Mouse (Mus musculus): ENCODE data around the gene Asic1. TPM values are rescaled to one million over a fixed set of nuclear protein-coding genes. Genes with fewer than 3 reads are reported as not detected.

Asic1 gene
- polyA plus RNA-seq, 1 experiment: 2.0 TPM

GRCm38 (mm10) chr15:99638124-99638485, 32.1 kb upstream of the Asic1 start:
- H3K4me3 ChIP-seq: no peak overlapping the region
- H3K4me2 ChIP-seq (ENCODE audit: low read depth): no peak overlapping the region
- H3K27me3 ChIP-seq (ENCODE audit: control insufficient read depth, insufficient read depth, insufficient read length): no peaks in the 10 kb centered on the region
- H3K36me3 ChIP-seq (ENCODE audit: control insufficient read depth, insufficient read depth): peaks cover 65% of the 10 kb centered on the region
- no peak for TF ChIP-seq POLR2A (IDR thresholded peaks at IDR 0.05; ENCODE audit: insufficient read length, low read depth)
- no peak for TF ChIP-seq USF1 (IDR thresholded peaks at IDR 0.05; ENCODE audit: low read depth)
- TF ChIP-seq MAX (IDR thresholded peaks at IDR 0.05; ENCODE audit: low read depth): no peak
- no peak for TF ChIP-seq E2F4 (IDR thresholded peaks at IDR 0.05; ENCODE audit: insufficient read depth)
- H3K79me2 ChIP-seq (ENCODE audit: control insufficient read depth, insufficient read depth): peaks cover 35% of the 10 kb centered on the region
- no peak overlapping the region for H3ac ChIP-seq (ENCODE audit: control insufficient read depth, insufficient read length)

- no peaks in the 10 kb centered on the region for H3K27me3 ChIP-seq (ENCODE audit: control insufficient read depth, insufficient read depth, insufficient read length)
- no peak overlapping the region for H3ac ChIP-seq (ENCODE audit: control insufficient read depth, insufficient read length)
- no peak overlapping the region for H3K4me3 ChIP-seq
- no peak overlapping the region for H3K4me2 ChIP-seq (ENCODE audit: low read depth)
- H3K36me3 ChIP-seq (ENCODE audit: control insufficient read depth, insufficient read depth): peaks cover 32% of the 10 kb centered on the region
- H3K79me2 ChIP-seq (ENCODE audit: control insufficient read depth, insufficient read depth): peaks cover 80% of the 10 kb centered on the region
- TF ChIP-seq POLR2A (IDR thresholded peaks at IDR 0.05; ENCODE audit: insufficient read length, low read depth) (no peak), POLR2AphosphoS2 (IDR thresholded peaks at IDR 0.05; ENCODE audit: insufficient read length, low read depth) (no peak), MYOG (IDR thresholded peaks at IDR 0.05; ENCODE audit: control insufficient read depth in 1 of 3, insufficient read depth in 1 of 3, insufficient read length in 2 of 3, low read depth in 2 of 3) (no peak), REST (IDR thresholded peaks at IDR 0.05; ENCODE audit: insufficient read depth, insufficient read length) (no peak), SRF (IDR thresholded peaks at IDR 0.05; ENCODE audit: control insufficient read depth, insufficient read length, low read depth) (no peak), TCF3 (IDR thresholded peaks at IDR 0.05; ENCODE audit: insufficient read length, low read depth) (no peak), USF1 (IDR thresholded peaks at IDR 0.05; ENCODE audit: low read depth) (no peak), E2F4 (IDR thresholded peaks at IDR 0.05; ENCODE audit: insufficient read depth) (no peak), MAX (IDR thresholded peaks at IDR 0.05; ENCODE audit: low read depth) (no peak), TCF12 (IDR thresholded peaks at IDR 0.05; ENCODE audit: insufficient read depth, poor library complexity, severe bottlenecking) (no peak), CEBPB (IDR thresholded peaks at IDR 0.05; ENCODE audit: insufficient read depth, poor library complexity, severe bottlenecking) (no peak), MYOD1 (IDR thresholded peaks at IDR 0.05; ENCODE audit: control insufficient read depth in 1 of 3, insufficient read length in 2 of 3, low read depth in 2 of 3) (no peak)
Measured at GRCm38 (mm10) chr15:99642622-99643021, 27.5 kb upstream of the Asic1 start.

GRCm38 (mm10) chr15:99643832-99644231, 26.3 kb upstream of the Asic1 start:
- Histone ChIP-seq H3K4me3 (no peak overlapping the region), H3K4me2 (ENCODE audit: low read depth) (no peak overlapping the region), H3K27me3 (ENCODE audit: control insufficient read depth, insufficient read depth, insufficient read length) (no peaks in the 10 kb centered on the region), H3K36me3 (ENCODE audit: control insufficient read depth, insufficient read depth) (peaks cover 22% of the 10 kb centered on the region), H3K79me2 (ENCODE audit: control insufficient read depth, insufficient read depth) (peaks cover 92% of the 10 kb centered on the region), H3ac (ENCODE audit: control insufficient read depth, insufficient read length) (no peak overlapping the region)
- TF ChIP-seq POLR2A (IDR thresholded peaks at IDR 0.05; ENCODE audit: insufficient read length, low read depth) (no peak), TCF3 (IDR thresholded peaks at IDR 0.05; ENCODE audit: insufficient read length, low read depth) (no peak), POLR2AphosphoS2 (IDR thresholded peaks at IDR 0.05; ENCODE audit: insufficient read length, low read depth) (no peak), CEBPB (IDR thresholded peaks at IDR 0.05; ENCODE audit: insufficient read depth, poor library complexity, severe bottlenecking) (no peak), MYOD1 (IDR thresholded peaks at IDR 0.05; ENCODE audit: control insufficient read depth in 1 of 3, insufficient read length in 2 of 3, low read depth in 2 of 3) (no peak), SRF (IDR thresholded peaks at IDR 0.05; ENCODE audit: control insufficient read depth, insufficient read length, low read depth) (no peak), TCF12 (IDR thresholded peaks at IDR 0.05; ENCODE audit: insufficient read depth, poor library complexity, severe bottlenecking) (no peak)

GRCm38 (mm10) chr15:99644776-99645175, 25.4 kb upstream of the Asic1 start:
- TF ChIP-seq TCF12 (IDR thresholded peaks at IDR 0.05; ENCODE audit: insufficient read depth, poor library complexity, severe bottlenecking): no peak
- TF ChIP-seq REST (IDR thresholded peaks at IDR 0.05; ENCODE audit: insufficient read depth, insufficient read length): no peak
- TF ChIP-seq MYOG (IDR thresholded peaks at IDR 0.05; ENCODE audit: control insufficient read depth in 1 of 3, insufficient read depth in 1 of 3, insufficient read length in 2 of 3, low read depth in 2 of 3): peak; percentile 18 to 77 (median 23)
- TF ChIP-seq MYOD1 (IDR thresholded peaks at IDR 0.05; ENCODE audit: control insufficient read depth in 1 of 3, insufficient read length in 2 of 3, low read depth in 2 of 3): peak in 2 of 3 experiments; percentile 72 to 89
- peak; percentile 49 for TF ChIP-seq MAX (IDR thresholded peaks at IDR 0.05; ENCODE audit: low read depth)
- TF ChIP-seq USF1 (IDR thresholded peaks at IDR 0.05; ENCODE audit: low read depth): no peak
- H3K27me3 ChIP-seq (ENCODE audit: control insufficient read depth, insufficient read depth, insufficient read length): no peaks in the 10 kb centered on the region

GRCm38 (mm10) chr15:99648326-99648725, 21.8 kb upstream of the Asic1 start:
- H3K4me2 ChIP-seq (ENCODE audit: low read depth): peak overlapping the region; percentile 87
- no peaks in the 10 kb centered on the region for H3K36me3 ChIP-seq (ENCODE audit: control insufficient read depth, insufficient read depth)

More at GRCm38 (mm10) chr15:99644776-99645175, 25.4 kb upstream of the Asic1 start:
- Histone ChIP-seq H3K79me2 (ENCODE audit: control insufficient read depth, insufficient read depth) (peaks cover 100% of the 10 kb centered on the region), H3K36me3 (ENCODE audit: control insufficient read depth, insufficient read depth) (peaks cover 13% of the 10 kb centered on the region), H3ac (ENCODE audit: control insufficient read depth, insufficient read length) (no peak overlapping the region), H3K4me3 (no peak overlapping the region), H3K4me2 (ENCODE audit: low read depth) (peak overlapping the region; percentile 60)

More at GRCm38 (mm10) chr15:99648326-99648725, 21.8 kb upstream of the Asic1 start:
- peak overlapping the region; percentile 43 for H3K4me3 ChIP-seq
- TF ChIP-seq MYOG (IDR thresholded peaks at IDR 0.05; ENCODE audit: control insufficient read depth in 1 of 3, insufficient read depth in 1 of 3, insufficient read length in 2 of 3, low read depth in 2 of 3) (peak; percentile 78 to 96 (median 92)), POLR2A (IDR thresholded peaks at IDR 0.05; ENCODE audit: insufficient read length, low read depth) (no peak), TCF3 (IDR thresholded peaks at IDR 0.05; ENCODE audit: insufficient read length, low read depth) (peak; percentile 83), TCF12 (IDR thresholded peaks at IDR 0.05; ENCODE audit: insufficient read depth, poor library complexity, severe bottlenecking) (peak; percentile 76), MYOD1 (IDR thresholded peaks at IDR 0.05; ENCODE audit: control insufficient read depth in 1 of 3, insufficient read length in 2 of 3, low read depth in 2 of 3) (peak; percentile 77 to 96 (median 94))
- no peak overlapping the region for H3ac ChIP-seq (ENCODE audit: control insufficient read depth, insufficient read length)
- H3K79me2 ChIP-seq (ENCODE audit: control insufficient read depth, insufficient read depth): peaks cover 79% of the 10 kb centered on the region
- no peaks in the 10 kb centered on the region for H3K27me3 ChIP-seq (ENCODE audit: control insufficient read depth, insufficient read depth, insufficient read length)

Measured in myocyte (in vitro differentiated cells).